Mouse (Mus musculus): ENCODE results near the gene Tspan9. TPM values are rescaled to one million over a fixed set of nuclear protein-coding genes. Genes with fewer than 3 reads are reported as not detected.

Gene Tspan9
- polyA plus RNA-seq, 1 experiment from 2014 or later = 25.8 TPM

DNA sequence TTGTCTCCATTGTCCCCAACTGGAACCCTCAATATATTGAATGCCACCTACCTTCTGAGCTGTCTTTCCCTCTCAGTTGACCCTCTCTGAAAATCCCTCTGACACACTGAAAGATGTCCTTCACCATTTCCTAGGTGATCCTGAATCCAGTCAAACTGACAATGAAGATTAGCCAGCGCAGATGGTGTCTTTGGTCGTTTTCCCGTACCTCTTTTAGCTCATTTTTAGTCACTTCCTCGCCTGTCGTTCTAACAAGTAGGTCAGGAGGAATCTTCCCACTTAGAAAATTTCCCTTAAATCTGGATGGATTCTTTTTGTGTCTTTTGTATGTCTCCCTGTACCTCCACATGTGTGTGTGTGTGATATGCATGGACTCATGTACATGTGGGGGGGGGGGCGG is 15.7 kb upstream of the Tspan9 start:
- Histone ChIP-seq H3K4me3 (ENCODE audit: low read depth, low read length) (no peak overlapping the region), H3K4me1 (ENCODE audit: control insufficient read depth, low read depth, low read length) (no peaks in the 10 kb centered on the region), H3K27ac (ENCODE audit: low read length) (no peak overlapping the region), H3K36me3 (ENCODE audit: control insufficient read depth, insufficient read depth) (no peaks in the 10 kb centered on the region), H3K27me3 (ENCODE audit: control insufficient read depth, insufficient read depth, low read depth, low read length) (no peaks in the 10 kb centered on the region), H3K9ac (ENCODE audit: low read depth, low read length) (no peak overlapping the region), H3K9me3 (replicated peaks; ENCODE audit: control insufficient read depth, low read length) (no peaks in the 10 kb centered on the region), H3K4me2 (ENCODE audit: low read depth, low read length) (no peak overlapping the region)
- ATAC-seq (ENCODE audit: low read depth) = no peak
- 72% methylated on average over 6 of the region's 6 CpGs for WGBS (ENCODE audit: insufficient replicate concordance)

DNA sequence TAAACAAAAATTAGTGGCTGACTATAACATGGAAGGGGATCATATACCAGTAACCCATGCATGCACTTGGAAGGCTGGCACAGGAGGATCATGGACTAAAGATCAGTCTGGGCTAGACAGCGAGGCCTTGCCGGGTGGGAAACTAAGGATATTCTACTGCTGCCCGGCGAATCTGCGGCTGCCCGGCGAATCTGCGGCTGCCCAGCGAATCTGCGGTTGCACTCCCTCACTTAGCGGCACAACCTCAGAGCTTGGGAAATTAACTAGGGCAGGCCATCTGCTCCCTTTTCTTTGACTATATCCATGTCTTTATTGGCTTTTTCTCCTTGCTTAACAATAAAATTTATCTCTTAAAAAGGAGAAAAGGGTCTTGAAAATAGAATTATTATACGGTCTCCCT is 14.6 kb upstream of the Tspan9 start:
- Histone ChIP-seq H3K4me3 (ENCODE audit: low read depth, low read length) (no peak overlapping the region), H3K9ac (ENCODE audit: low read depth, low read length) (no peak overlapping the region), H3K27ac (ENCODE audit: low read length) (no peak overlapping the region), H3K9me3 (replicated peaks; ENCODE audit: control insufficient read depth, low read length) (no peaks in the 10 kb centered on the region), H3K4me1 (ENCODE audit: control insufficient read depth, low read depth, low read length) (no peaks in the 10 kb centered on the region), H3K4me2 (ENCODE audit: low read depth, low read length) (no peak overlapping the region), H3K36me3 (ENCODE audit: control insufficient read depth, insufficient read depth) (no peaks in the 10 kb centered on the region), H3K27me3 (ENCODE audit: control insufficient read depth, insufficient read depth, low read depth, low read length) (no peaks in the 10 kb centered on the region)
- 63% methylated on average over 12 of the region's 12 CpGs for WGBS (ENCODE audit: insufficient replicate concordance)
- ATAC-seq (ENCODE audit: low read depth) = no peak

DNA sequence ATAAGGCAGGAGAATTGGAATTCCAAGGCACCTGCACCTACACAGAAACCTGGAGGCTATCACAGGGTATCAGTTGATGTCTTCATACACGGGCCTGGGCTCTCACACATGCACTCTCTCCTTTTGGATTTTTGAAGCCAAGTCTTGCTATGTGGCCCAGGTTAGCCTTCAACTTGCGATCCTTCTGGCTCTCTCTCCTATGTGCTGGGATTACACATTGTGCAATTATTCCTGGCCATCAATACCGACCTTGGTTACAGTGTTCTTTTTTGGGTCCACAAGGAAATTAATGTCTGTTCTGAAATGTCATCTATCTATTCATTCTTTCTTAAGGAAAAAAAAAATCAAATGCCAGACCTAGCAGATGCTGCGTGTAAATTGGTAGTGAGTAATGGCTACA is 13.1 kb upstream of the Tspan9 start:
- 55% methylated on average over 4 of the region's 4 CpGs for WGBS (ENCODE audit: insufficient replicate concordance)
- Histone ChIP-seq H3K4me3 (ENCODE audit: low read depth, low read length) (no peak overlapping the region), H3K9ac (ENCODE audit: low read depth, low read length) (no peak overlapping the region), H3K36me3 (ENCODE audit: control insufficient read depth, insufficient read depth) (no peaks in the 10 kb centered on the region), H3K4me1 (ENCODE audit: control insufficient read depth, low read depth, low read length) (no peaks in the 10 kb centered on the region), H3K27me3 (ENCODE audit: control insufficient read depth, insufficient read depth, low read depth, low read length) (no peaks in the 10 kb centered on the region), H3K4me2 (ENCODE audit: low read depth, low read length) (no peak overlapping the region), H3K9me3 (replicated peaks; ENCODE audit: control insufficient read depth, low read length) (no peaks in the 10 kb centered on the region), H3K27ac (ENCODE audit: low read length) (no peak overlapping the region)
- no peak for ATAC-seq (ENCODE audit: low read depth)

DNA sequence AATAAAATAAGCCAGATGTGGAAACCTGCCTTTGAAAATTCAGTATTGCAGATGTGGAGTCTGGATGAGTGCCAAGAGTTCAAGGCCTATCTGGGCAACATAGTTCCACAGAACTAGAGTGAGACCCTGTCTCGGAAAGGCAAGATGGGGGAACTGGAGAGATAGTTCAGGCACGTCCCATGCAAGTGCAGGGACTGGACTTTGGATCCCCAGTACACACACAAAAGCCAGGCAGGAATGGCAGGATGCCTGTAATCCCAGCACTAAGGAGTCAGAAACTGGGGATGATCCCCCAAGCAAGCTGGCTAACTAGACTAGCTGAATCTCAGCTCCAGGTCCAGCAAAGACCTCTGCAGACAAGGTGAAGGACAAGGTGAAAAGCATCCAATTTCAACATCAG is 12.5 kb upstream of the Tspan9 start:
- Histone ChIP-seq H3K4me2 (ENCODE audit: low read depth, low read length) (no peak overlapping the region), H3K4me1 (ENCODE audit: control insufficient read depth, low read depth, low read length) (no peaks in the 10 kb centered on the region), H3K36me3 (ENCODE audit: control insufficient read depth, insufficient read depth) (no peaks in the 10 kb centered on the region), H3K27me3 (ENCODE audit: control insufficient read depth, insufficient read depth, low read depth, low read length) (no peaks in the 10 kb centered on the region), H3K4me3 (ENCODE audit: low read depth, low read length) (no peak overlapping the region), H3K9me3 (replicated peaks; ENCODE audit: control insufficient read depth, low read length) (no peaks in the 10 kb centered on the region), H3K9ac (ENCODE audit: low read depth, low read length) (no peak overlapping the region), H3K27ac (ENCODE audit: low read length) (no peak overlapping the region)
- ATAC-seq (ENCODE audit: low read depth) = peak; percentile 80
- WGBS (ENCODE audit: insufficient replicate concordance) = 51% methylated on average over 2 of the region's 2 CpGs

DNA sequence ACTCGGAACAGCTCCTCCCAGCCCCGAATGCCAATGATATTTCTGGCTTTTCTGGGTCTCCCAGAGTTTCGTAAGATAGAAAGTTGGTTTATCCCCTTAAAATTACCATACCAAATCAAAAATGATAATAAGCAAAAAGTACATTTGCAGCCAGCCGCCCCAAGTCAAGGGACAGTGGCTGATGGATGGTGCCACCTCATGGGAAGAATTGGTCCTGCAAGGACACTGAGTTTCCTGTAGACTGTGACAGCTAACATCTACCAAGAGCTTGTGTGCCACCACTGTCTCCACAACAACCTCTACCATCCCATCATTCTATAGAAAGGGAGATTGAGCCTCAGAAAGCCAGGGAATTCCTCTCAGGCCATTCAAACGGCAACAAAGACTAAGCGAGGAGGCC is 2.4 kb upstream of the Tspan9 start:
- H3K27ac ChIP-seq (ENCODE audit: low read length) = no peak overlapping the region
- H3K4me1 ChIP-seq (ENCODE audit: control insufficient read depth, low read depth, low read length) = peaks cover 7% of the 10 kb centered on the region
- H3K4me3 ChIP-seq (ENCODE audit: low read depth, low read length) = no peak overlapping the region
- H3K4me2 ChIP-seq (ENCODE audit: low read depth, low read length) = no peak overlapping the region
- ATAC-seq (ENCODE audit: low read depth) = no peak
- peaks cover 14% of the 10 kb centered on the region for H3K27me3 ChIP-seq (ENCODE audit: control insufficient read depth, insufficient read depth, low read depth, low read length)
- 41% methylated on average over 6 of the region's 6 CpGs for WGBS (ENCODE audit: insufficient replicate concordance)
- no peaks in the 10 kb centered on the region for H3K36me3 ChIP-seq (ENCODE audit: control insufficient read depth, insufficient read depth)
- H3K9me3 ChIP-seq (replicated peaks; ENCODE audit: control insufficient read depth, low read length) = no peaks in the 10 kb centered on the region
- no peak overlapping the region for H3K9ac ChIP-seq (ENCODE audit: low read depth, low read length)

GRCm38 (mm10) chr6:128142369-128143278 is 770 bp downstream of the Tspan9 start:
- Histone ChIP-seq H3K4me2 (ENCODE audit: low read depth, low read length) (peak overlapping the region; percentile 68), H3K36me3 (ENCODE audit: control insufficient read depth, insufficient read depth) (no peaks in the 10 kb centered on the region), H3K9ac (ENCODE audit: low read depth, low read length) (peak overlapping the region; percentile 61), H3K9me3 (replicated peaks; ENCODE audit: control insufficient read depth, low read length) (no peaks in the 10 kb centered on the region), H3K4me1 (ENCODE audit: control insufficient read depth, low read depth, low read length) (peaks cover 7% of the 10 kb centered on the region), H3K27ac (ENCODE audit: low read length) (no peak overlapping the region), H3K4me3 (ENCODE audit: low read depth, low read length) (peak overlapping the region; percentile 56), H3K27me3 (ENCODE audit: control insufficient read depth, insufficient read depth, low read depth, low read length) (peaks cover 14% of the 10 kb centered on the region)
- ATAC-seq (ENCODE audit: low read depth) = no peak
- 7% methylated on average over 20 of the region's 20 CpGs for WGBS (ENCODE audit: insufficient replicate concordance)

GRCm38 (mm10) chr6:128140724-128141123 is 2.7 kb downstream of the Tspan9 start:
- WGBS (ENCODE audit: insufficient replicate concordance) = 55% methylated on average over 6 of the region's 6 CpGs
- Histone ChIP-seq H3K36me3 (ENCODE audit: control insufficient read depth, insufficient read depth) (no peaks in the 10 kb centered on the region), H3K4me2 (ENCODE audit: low read depth, low read length) (no peak overlapping the region), H3K4me1 (ENCODE audit: control insufficient read depth, low read depth, low read length) (peaks cover 7% of the 10 kb centered on the region), H3K4me3 (ENCODE audit: low read depth, low read length) (no peak overlapping the region), H3K9me3 (replicated peaks; ENCODE audit: control insufficient read depth, low read length) (no peaks in the 10 kb centered on the region), H3K27me3 (ENCODE audit: control insufficient read depth, insufficient read depth, low read depth, low read length) (peaks cover 14% of the 10 kb centered on the region), H3K9ac (ENCODE audit: low read depth, low read length) (no peak overlapping the region), H3K27ac (ENCODE audit: low read length) (no peak overlapping the region)
- ATAC-seq (ENCODE audit: low read depth) = no peak

DNA sequence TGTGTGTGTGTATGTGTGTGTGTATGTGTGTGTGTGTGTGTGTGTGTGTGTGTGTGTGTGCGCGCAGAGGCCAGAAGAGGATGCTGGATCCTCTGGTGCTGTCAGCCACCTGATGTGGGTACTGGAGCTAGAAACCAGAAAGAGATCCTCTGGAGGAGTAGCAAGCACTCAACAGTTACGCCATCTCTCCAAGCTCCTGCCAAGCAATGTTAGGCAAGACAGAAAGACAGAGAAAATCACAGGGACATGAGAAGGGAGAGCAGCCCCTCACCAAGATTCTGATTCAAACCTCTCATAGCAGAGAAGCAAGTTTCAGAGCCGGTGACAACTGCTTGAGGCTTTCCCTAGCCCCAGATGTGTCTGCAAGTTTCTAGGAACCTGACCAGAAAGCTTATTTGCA is 5.5 kb downstream of the Tspan9 start:
- ATAC-seq (ENCODE audit: low read depth) = no peak
- H3K9ac ChIP-seq (ENCODE audit: low read depth, low read length) = no peak overlapping the region
- H3K27me3 ChIP-seq (ENCODE audit: control insufficient read depth, insufficient read depth, low read depth, low read length) = peaks cover 6% of the 10 kb centered on the region

GRCm38 (mm10) chr6:128136654-128137053 is 6.7 kb downstream of the Tspan9 start:
- Histone ChIP-seq H3K9ac (ENCODE audit: low read depth, low read length) (no peak overlapping the region), H3K9me3 (replicated peaks; ENCODE audit: control insufficient read depth, low read length) (no peaks in the 10 kb centered on the region), H3K36me3 (ENCODE audit: control insufficient read depth, insufficient read depth) (no peaks in the 10 kb centered on the region), H3K27ac (ENCODE audit: low read length) (no peak overlapping the region), H3K4me3 (ENCODE audit: low read depth, low read length) (no peak overlapping the region), H3K4me2 (ENCODE audit: low read depth, low read length) (no peak overlapping the region), H3K4me1 (ENCODE audit: control insufficient read depth, low read depth, low read length) (peaks cover 6% of the 10 kb centered on the region), H3K27me3 (ENCODE audit: control insufficient read depth, insufficient read depth, low read depth, low read length) (no peaks in the 10 kb centered on the region)
- ATAC-seq (ENCODE audit: low read depth) = no peak
- 54% methylated on average over 3 of the region's 3 CpGs for WGBS (ENCODE audit: insufficient replicate concordance)

More for the DNA sequence above, 5.5 kb downstream of the Tspan9 start:
- 76% methylated on average over 4 of the region's 4 CpGs for WGBS (ENCODE audit: insufficient replicate concordance)
- H3K4me1 ChIP-seq (ENCODE audit: control insufficient read depth, low read depth, low read length) = peaks cover 7% of the 10 kb centered on the region
- no peaks in the 10 kb centered on the region for H3K36me3 ChIP-seq (ENCODE audit: control insufficient read depth, insufficient read depth)
- H3K4me2 ChIP-seq (ENCODE audit: low read depth, low read length) = no peak overlapping the region
- H3K27ac ChIP-seq (ENCODE audit: low read length) = no peak overlapping the region
- H3K4me3 ChIP-seq (ENCODE audit: low read depth, low read length) = no peak overlapping the region
- H3K9me3 ChIP-seq (replicated peaks; ENCODE audit: control insufficient read depth, low read length) = no peaks in the 10 kb centered on the region

All from liver, embryonic 16.5 days (tissue).